9 mouse cellular contexts compared by ENCODE assay signal in the genomic region with DNA sequence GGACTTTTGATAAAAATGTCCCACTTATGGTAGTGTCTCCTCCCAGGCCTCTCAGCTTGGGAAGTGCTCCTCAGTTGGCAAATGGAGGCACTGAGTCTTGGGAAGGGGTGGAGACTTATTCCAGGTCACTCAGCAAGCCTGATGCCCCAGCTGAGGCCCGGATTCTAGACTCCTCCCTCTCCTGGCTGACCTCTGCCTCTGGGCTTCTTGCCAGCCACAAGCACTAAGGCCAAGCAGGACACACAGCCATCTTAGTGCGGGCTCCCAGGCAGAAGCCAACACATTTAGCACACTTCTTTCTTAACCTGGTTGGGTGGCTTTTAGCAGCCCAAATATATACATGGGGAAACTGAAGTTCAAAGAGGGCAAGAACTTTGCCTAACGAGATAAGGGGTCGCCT. TPM values are rescaled to one million over a fixed set of nuclear protein-coding genes. Genes with fewer than 3 reads are reported as not detected.
DNase-seq lines count a peak whose midpoint lies in the region; ATAC-seq and TF ChIP-seq lines count a peak whose summit lies in the region.
"Had no signal": no experiment of that assay in that cellular context is flagged by ENCODE, and none has a peak within 500 bp of the region (broad histone marks: within the 10 kb centered on the region; RNA-seq: fewer than 3 reads in every experiment).

No protein-coding gene starts in this region.

- no peak overlapping the region for H3K4me2 ChIP-seq in limb, embryonic 12.5 days
- no peak overlapping the region for H3K4me2 ChIP-seq in stomach, postnatal 0 days (replicated peaks; ENCODE audit: low read depth)
- H3K4me2 ChIP-seq in neural tube, embryonic 15.5 days = no peak overlapping the region

- no peak for TF ChIP-seq EP300 in heart, adult 2 months (IDR thresholded peaks at IDR 0.05; ENCODE audit: insufficient read depth, low read depth, low read length)
- TF ChIP-seq EP300 in stomach, postnatal 0 days (optimal IDR thresholded peaks at IDR 0.05) = no peak

- H3K9ac ChIP-seq in heart, adult 2 months (ENCODE audit: low read depth, low read length) = no peak overlapping the region
- H3K9ac ChIP-seq in limb, embryonic 12.5 days (replicated peaks) = no peak overlapping the region
- no peak overlapping the region for H3K9ac ChIP-seq in stomach, postnatal 0 days (ENCODE audit: low read length)
- no peak overlapping the region for H3K9ac ChIP-seq in neural tube, embryonic 15.5 days (replicated peaks)
- H3K9ac ChIP-seq: neural tube, embryonic 12.5 days had no signal

- DNase-seq in right cerebral cortex, postnatal 10 days (ENCODE audit: low spot score in 2 of 2) = peak; percentile 44 to 45
- no peak for DNase-seq in right cerebral cortex, postnatal 36 days (ENCODE audit: low spot score in 2 of 2)
- peak; percentile 77 to 84 for DNase-seq in heart, adult 2 months
- peak; percentile 62 for DNase-seq in stomach, postnatal 0 days (ENCODE audit: low spot score)
- no peak for DNase-seq in thymus, postnatal 36 days

- H3K27me3 ChIP-seq in heart, adult 2 months (ENCODE audit: control insufficient read depth, insufficient read depth, low read length) = no peaks in the 10 kb centered on the region
- H3K27me3 ChIP-seq in limb, embryonic 12.5 days = no peaks in the 10 kb centered on the region
- no peaks in the 10 kb centered on the region for H3K27me3 ChIP-seq in stomach, postnatal 0 days (ENCODE audit: control insufficient read depth, insufficient read depth, low read length)
- H3K27me3 ChIP-seq in neural tube, embryonic 15.5 days (replicated peaks) = no peaks in the 10 kb centered on the region
- H3K27me3 ChIP-seq: neural tube, embryonic 12.5 days had no signal

- WGBS in heart, adult 2 months = 24% methylated on average over 4 of the region's 4 CpGs
- 60% methylated on average over 4 of the region's 4 CpGs for WGBS in limb, embryonic 12.5 days
- 42% methylated on average over 4 of the region's 4 CpGs for WGBS in stomach, postnatal 0 days
- WGBS in neural tube, embryonic 15.5 days = 63% methylated on average over 4 of the region's 4 CpGs

- H3K27ac ChIP-seq in heart, adult 2 months = peak overlapping the region; percentile 85
- 0 out of 2 replicates have a peak overlapping the region, but pooled peaks have one; percentile 12 for H3K27ac ChIP-seq in limb, embryonic 12.5 days
- H3K27ac ChIP-seq in stomach, postnatal 0 days (replicated peaks) = no peak overlapping the region; the same call in 1 of the 2 replicates
- no peak overlapping the region for H3K27ac ChIP-seq in neural tube, embryonic 15.5 days (replicated peaks)
- H3K27ac ChIP-seq: neural tube, embryonic 12.5 days had no signal

- TF ChIP-seq POLR2A in heart, adult 2 months (IDR thresholded peaks at IDR 0.05; ENCODE audit: insufficient read depth, low read depth, low read length) = no peak

- no peak for ATAC-seq in limb, embryonic 12.5 days (ENCODE audit: insufficient number of reproducible peaks, insufficient read depth, low FRiP score, low TSS enrichment, low read depth)
- ATAC-seq in stomach, postnatal 0 days (ENCODE audit: low FRiP score, low TSS enrichment) = peak; percentile 50; the same call in 1 of the 2 replicates
- ATAC-seq in erythroid progenitor cell, adult 5-6 weeks (replicated peaks; ENCODE audit: low FRiP score, poor library complexity, severe bottlenecking) = no peak
- no peak for ATAC-seq in neural tube, embryonic 15.5 days (ENCODE audit: low FRiP score)

- peaks cover 12% of the 10 kb centered on the region for H3K4me1 ChIP-seq in heart, adult 2 months (ENCODE audit: control insufficient read depth, insufficient read depth, low read length)
- H3K4me1 ChIP-seq in limb, embryonic 12.5 days (replicated peaks) = peaks cover 27% of the 10 kb centered on the region; the same call in 1 of the 2 replicates
- H3K4me1 ChIP-seq in stomach, postnatal 0 days (replicated peaks; ENCODE audit: control insufficient read depth, insufficient read depth) = no peaks in the 10 kb centered on the region; the same call in 1 of the 2 replicates
- H3K4me1 ChIP-seq in neural tube, embryonic 15.5 days = peaks cover 7% of the 10 kb centered on the region

- H3K9me3 ChIP-seq in limb, embryonic 12.5 days = no peaks in the 10 kb centered on the region
- no peaks in the 10 kb centered on the region for H3K9me3 ChIP-seq in stomach, postnatal 0 days (ENCODE audit: control insufficient read depth, low read length)
- H3K9me3 ChIP-seq in neural tube, embryonic 15.5 days (replicated peaks) = no peaks in the 10 kb centered on the region
- H3K9me3 ChIP-seq: neural tube, embryonic 12.5 days had no signal

- no peaks in the 10 kb centered on the region for H3K79me2 ChIP-seq in heart, adult 2 months (replicated peaks; ENCODE audit: control insufficient read depth, insufficient read depth, low read length)

- H3K4me3 ChIP-seq in heart, adult 2 months = no peak overlapping the region
- no peak overlapping the region for H3K4me3 ChIP-seq in limb, embryonic 12.5 days (replicated peaks)
- H3K4me3 ChIP-seq in stomach, postnatal 0 days (ENCODE audit: low read depth, low read length) = no peak overlapping the region
- no peak overlapping the region for H3K4me3 ChIP-seq in neural tube, embryonic 15.5 days (replicated peaks)
- H3K4me3 ChIP-seq: neural tube, embryonic 12.5 days had no signal

- H3K36me3 ChIP-seq in heart, adult 2 months (ENCODE audit: control insufficient read depth, insufficient read depth, low read length) = no peaks in the 10 kb centered on the region
- H3K36me3 ChIP-seq in limb, embryonic 12.5 days = no peaks in the 10 kb centered on the region
- H3K36me3 ChIP-seq in stomach, postnatal 0 days (ENCODE audit: control insufficient read depth, insufficient read depth, low read length) = no peaks in the 10 kb centered on the region
- no peaks in the 10 kb centered on the region for H3K36me3 ChIP-seq in neural tube, embryonic 15.5 days
- H3K36me3 ChIP-seq: neural tube, embryonic 12.5 days had no signal

- intact Hi-C loops in heart, adult 2 months (cut with DNase I) = no loop called here

- no peak for TF ChIP-seq CTCF in heart, adult 2 months (IDR thresholded peaks at IDR 0.05)
- no peak for TF ChIP-seq CTCF in stomach, postnatal 0 days (IDR thresholded peaks at IDR 0.05; ENCODE audit: low read depth)

RNA-seq across cellular contexts. Expression of gene Clic4, which starts 33.9 kb away (rescaled TPM):
- total RNA-seq in heart, adult 2 months (2021) = 100 to 1,000 TPM; 248 to 249 TPM
- polyA plus RNA-seq in heart, adult 2 months (2012; rRNA removed) = 148 and 227 TPM in 2 replicates
- 191 and 199 TPM in 2 replicates for polyA plus RNA-seq in limb, embryonic 12.5 days (2016; fragmentation: Nextera tagmentation; extraction: Ambion mirVana)
- polyA plus RNA-seq in stomach, postnatal 0 days (2015; fragmentation: Nextera tagmentation; extraction: Ambion mirVana) = 69.2 and 73.6 TPM in 2 replicates
- total RNA-seq in erythroid progenitor cell, adult 5-6 weeks (2015; ENCODE audit: low replicate concordance) = 121 and 125 TPM in 2 replicates
- 139 and 144 TPM in 2 replicates for total RNA-seq in erythroid progenitor cell, adult 5-6 weeks (2017; ENCODE audit: low replicate concordance)
- 45.3 and 62.7 TPM in 2 replicates for polyA plus RNA-seq in neural tube, embryonic 15.5 days (2015; fragmentation: Nextera tagmentation; extraction: Ambion mirVana)

RNA-seq across cellular contexts. Expression of gene Srrm1, which starts 46.6 kb away (rescaled TPM):
- total RNA-seq in heart, adult 2 months (2021) = 10 to 100 TPM; 53.8 to 58.2 TPM
- 25.0 and 35.0 TPM in 2 replicates for polyA plus RNA-seq in heart, adult 2 months (2012; rRNA removed)
- polyA plus RNA-seq in limb, embryonic 12.5 days (2016; fragmentation: Nextera tagmentation; extraction: Ambion mirVana) = 260 and 298 TPM in 2 replicates
- polyA plus RNA-seq in stomach, postnatal 0 days (2015; fragmentation: Nextera tagmentation; extraction: Ambion mirVana) = 95.9 and 108 TPM in 2 replicates
- total RNA-seq in erythroid progenitor cell, adult 5-6 weeks (2015; ENCODE audit: low replicate concordance) = 418 and 448 TPM in 2 replicates
- 382 and 462 TPM in 2 replicates for total RNA-seq in erythroid progenitor cell, adult 5-6 weeks (2017; ENCODE audit: low replicate concordance)
- polyA plus RNA-seq in neural tube, embryonic 15.5 days (2015; fragmentation: Nextera tagmentation; extraction: Ambion mirVana) = 174 and 181 TPM in 2 replicates

Comparison
In these comparisons a context has a peak if more than half of its experiments do, and no peak if none do; other contexts are left out.
1. DNase-seq: peak in right cerebral cortex, postnatal 10 days (2 of 2), heart, adult 2 months (2 of 2) and stomach, postnatal 0 days (single experiment); none in right cerebral cortex, postnatal 36 days (0 of 2) and thymus, postnatal 36 days (0 of 2).
2. H3K27ac ChIP-seq: peak in heart, adult 2 months (single experiment) and limb, embryonic 12.5 days (single experiment); none in stomach, postnatal 0 days (single experiment) and neural tube, embryonic 15.5 days (single experiment).